Mouse (Mus musculus): ENCODE data around the gene Crebbp.

GRCm38 (mm10) chr16:4037690-4038089 is 176.1 kb downstream of the Crebbp start:
- no peak for TF ChIP-seq CTCF (IDR thresholded peaks at IDR 0.05; ENCODE audit: low read depth, low read length)
- TF ChIP-seq POLR2A (IDR thresholded peaks at IDR 0.05; ENCODE audit: insufficient read depth, low read length) = no peak
- TF ChIP-seq EP300 (IDR thresholded peaks at IDR 0.05; ENCODE audit: insufficient read depth, low read depth, low read length) = no peak

Data from ES-Bruce4 (cell line).